Mouse (Mus musculus) adrenal gland, postnatal 10 days (tissue): ENCODE measurements around the gene Cmss1. TPM values are rescaled to one million over a fixed set of nuclear protein-coding genes. Genes with fewer than 3 reads are reported as not detected.
A peak's percentile ranks its signal among the peaks of the same experiment; 100 is the strongest.

Experiments
- DNase-seq: peaks from one replicate; pipeline ENCODE4 v3.0.0; 2021; ENCODE audit warnings: mixed read lengths
- total RNA-seq, 2 experiments: library from RNA; stranded (reverse); gene quantifications; 2 replicates each; pipeline ENCODE4 v1.2.3; 2021

Gene Cmss1
- total RNA-seq, 2 experiments from 2014 or later, result 18.8 to 21.8 TPM

- no peak for DNase-seq
Measured at GRCm38 (mm10) chr16:57473415-57474085, 133.1 kb downstream of the Cmss1 start.

GRCm38 (mm10) chr16:57471071-57471470 lies 135.6 kb downstream of the Cmss1 start:
- DNase-seq, result no peak

GRCm38 (mm10) chr16:57470286-57470830 lies 136.3 kb downstream of the Cmss1 start:
- DNase-seq, result no peak

- DNase-seq, result no peak
Measured at GRCm38 (mm10) chr16:57469869-57470268, 136.8 kb downstream of the Cmss1 start.

- DNase-seq, result no peak
Measured at GRCm38 (mm10) chr16:57469301-57469700, 137.4 kb downstream of the Cmss1 start.

GRCm38 (mm10) chr16:57465386-57465913 lies 141.2 kb downstream of the Cmss1 start:
- no peak for DNase-seq

GRCm38 (mm10) chr16:57456003-57456402 lies 150.7 kb downstream of the Cmss1 start:
- no peak for DNase-seq

GRCm38 (mm10) chr16:57455573-57455972 lies 151.1 kb downstream of the Cmss1 start:
- DNase-seq, result no peak

GRCm38 (mm10) chr16:57454106-57454763 lies 152.4 kb downstream of the Cmss1 start:
- no peak for DNase-seq

- peak; percentile 18 for DNase-seq
Measured at GRCm38 (mm10) chr16:57453009-57453408, 153.7 kb downstream of the Cmss1 start.

GRCm38 (mm10) chr16:57445096-57446094 lies 161.3 kb downstream of the Cmss1 start:
- no peak for DNase-seq

GRCm38 (mm10) chr16:57440706-57441437 lies 165.8 kb downstream of the Cmss1 start:
- DNase-seq, result no peak

- DNase-seq, result no peak
Measured at GRCm38 (mm10) chr16:57439206-57439605, 167.5 kb downstream of the Cmss1 start.

GRCm38 (mm10) chr16:57438288-57438685 lies 168.4 kb downstream of the Cmss1 start:
- no peak for DNase-seq

- DNase-seq, result no peak
Measured at GRCm38 (mm10) chr16:57437523-57438287, 169.0 kb downstream of the Cmss1 start.

- DNase-seq, result no peak
Measured at GRCm38 (mm10) chr16:57434640-57435039, 172.0 kb downstream of the Cmss1 start.

GRCm38 (mm10) chr16:57433671-57434070 lies 173.0 kb downstream of the Cmss1 start:
- no peak for DNase-seq

- DNase-seq, result no peak
Measured at GRCm38 (mm10) chr16:57433173-57433572, 173.5 kb downstream of the Cmss1 start.

- DNase-seq, result no peak
Measured at GRCm38 (mm10) chr16:57431294-57431693, 175.4 kb downstream of the Cmss1 start.

- DNase-seq, result no peak
Measured at GRCm38 (mm10) chr16:57428977-57429376, 177.7 kb downstream of the Cmss1 start.
